Mouse (Mus musculus): ENCODE data around the gene Atp6v1g2.
A peak's percentile ranks its signal among the peaks of the same experiment; 100 is the strongest.

The Atp6v1g2 gene

GRCm38 (mm10) chr17:35239700-35240099, 6.2 kb downstream of the Atp6v1g2 start:
- DNase-seq, result no peak

DNA sequence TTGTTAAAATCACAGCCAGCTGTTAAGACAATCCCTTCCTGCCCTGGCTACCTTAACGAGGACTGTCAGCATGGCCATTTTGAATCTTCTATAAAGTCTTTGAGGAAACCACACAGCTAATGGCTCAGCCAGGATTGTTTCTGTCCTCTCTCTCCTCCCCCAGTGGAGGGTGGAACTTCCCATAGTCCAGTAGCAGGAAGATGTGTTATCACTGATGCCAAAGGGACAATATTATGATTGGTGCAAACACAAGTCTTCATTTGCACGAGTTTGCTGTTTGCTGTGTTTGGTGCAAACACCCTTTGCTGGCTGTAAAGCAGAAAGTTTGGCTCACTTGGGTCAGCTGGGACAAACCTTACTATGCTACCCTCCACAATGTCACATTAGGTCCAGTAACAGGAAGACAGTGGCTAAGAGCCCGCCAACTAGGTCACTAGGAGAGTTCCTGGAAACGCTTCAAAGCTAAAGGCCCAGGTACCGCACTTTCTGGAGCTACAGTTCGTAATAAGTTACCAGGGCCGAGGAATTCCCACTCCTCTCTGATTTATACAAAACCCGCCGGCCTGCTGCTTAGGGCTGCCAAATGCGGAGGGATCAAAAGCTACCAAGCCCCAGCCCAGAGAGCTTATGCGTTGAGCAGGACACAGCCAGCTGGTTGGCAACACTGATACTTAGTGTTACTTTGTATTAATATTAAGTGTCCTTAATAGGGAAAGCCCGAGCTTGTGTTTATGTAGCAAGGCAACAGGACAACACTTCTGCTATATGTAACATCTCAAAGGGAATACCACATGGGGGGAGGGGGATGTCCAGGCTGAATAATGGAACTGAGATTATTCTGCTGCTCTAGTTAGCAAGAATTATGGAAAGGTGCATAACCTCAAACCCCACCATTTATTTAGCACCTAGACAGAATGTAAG, 7.2 kb downstream of the Atp6v1g2 start:
- DNase-seq, result no peak

DNA sequence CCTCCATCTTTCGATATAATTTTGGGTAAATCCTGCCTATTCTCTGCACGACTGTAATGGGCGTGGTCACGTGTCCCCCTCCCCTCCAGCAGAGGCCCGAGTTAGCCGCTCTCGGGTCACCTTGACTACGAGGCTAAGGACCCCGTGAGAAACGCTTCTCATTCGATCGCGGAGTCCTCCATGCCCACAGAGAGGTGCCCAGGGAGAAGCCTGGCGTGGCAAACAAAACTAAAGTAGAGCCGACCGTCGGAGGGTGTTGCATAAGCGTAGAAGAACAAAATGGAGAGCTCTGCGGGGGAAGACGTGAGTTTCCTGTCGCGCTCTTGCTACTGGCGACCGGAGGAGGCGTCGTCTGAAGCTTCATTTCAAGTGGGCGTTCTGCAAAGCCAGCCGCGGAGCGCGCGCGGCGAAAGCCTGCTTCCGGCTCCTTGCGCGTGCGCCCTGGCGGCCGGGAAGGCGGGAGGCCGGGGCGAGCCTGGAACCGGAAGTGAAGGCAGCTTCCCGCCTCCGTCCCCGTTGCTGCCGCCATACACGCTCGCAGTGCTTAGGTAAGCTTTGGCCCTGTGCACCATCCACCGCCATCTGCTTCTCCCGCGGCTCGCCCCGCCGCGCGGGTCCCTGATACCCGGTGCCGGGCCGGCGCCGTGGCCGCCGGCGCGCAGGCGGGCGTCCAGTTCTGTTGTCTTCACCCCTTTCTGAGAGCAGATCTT, 8.0 kb downstream of the Atp6v1g2 start, which contains the start of gene Ddx39b:
Gene Ddx39b (plus strand): TSS at position 442 of the 710 bp plus-strand sequence.
- DNase-seq, result peak; percentile 96 to 98

GRCm38 (mm10) chr17:35242015-35242941, 8.8 kb downstream of the Atp6v1g2 start:
- peak; percentile 70 to 76 for DNase-seq

DNA sequence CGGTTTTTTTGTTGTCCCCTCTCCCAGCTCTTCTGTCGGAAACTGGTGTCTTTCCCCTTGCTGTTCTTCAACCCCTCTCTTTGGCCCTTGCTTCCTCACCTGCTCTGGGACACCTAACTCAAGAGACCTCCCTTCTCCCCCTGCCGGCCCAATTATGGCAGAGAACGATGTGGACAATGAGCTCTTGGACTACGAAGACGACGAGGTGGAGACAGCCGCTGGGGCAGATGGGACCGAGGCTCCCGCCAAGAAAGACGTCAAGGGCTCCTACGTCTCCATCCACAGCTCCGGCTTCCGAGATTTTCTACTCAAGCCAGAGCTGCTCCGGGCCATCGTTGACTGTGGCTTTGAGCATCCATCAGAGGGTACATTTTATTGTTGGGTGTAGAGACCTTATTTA, 9.6 kb downstream of the Atp6v1g2 start:
- peak; percentile 89 to 90 for DNase-seq

DNA sequence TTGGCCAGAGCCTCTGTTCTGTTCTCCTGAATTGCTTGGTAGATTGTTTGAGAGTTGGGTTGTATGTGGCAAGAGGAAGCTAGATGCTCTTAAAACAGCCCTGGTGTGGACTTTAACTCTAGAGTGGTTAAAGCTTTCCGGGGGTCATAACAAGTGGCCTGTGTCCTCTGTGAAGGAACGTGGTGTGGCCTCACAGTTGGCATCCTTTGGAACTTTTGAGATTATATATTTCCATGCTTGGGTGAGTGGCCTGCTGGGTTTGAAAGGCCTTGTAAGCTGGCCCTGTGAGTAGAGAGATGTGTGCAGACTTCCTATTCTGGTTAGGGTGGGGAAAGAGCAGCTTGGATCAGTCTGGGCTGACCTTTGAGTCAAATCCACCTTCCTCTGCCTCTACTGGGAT, 11.5 kb downstream of the Atp6v1g2 start:
- DNase-seq, result no peak

GRCm38 (mm10) chr17:35245731-35246623, 12.5 kb downstream of the Atp6v1g2 start:
- peak in 1 of 2 experiments; percentile 59 for DNase-seq

- no peak for DNase-seq
Measured at GRCm38 (mm10) chr17:35247144-35247543, 13.7 kb downstream of the Atp6v1g2 start.

DNA sequence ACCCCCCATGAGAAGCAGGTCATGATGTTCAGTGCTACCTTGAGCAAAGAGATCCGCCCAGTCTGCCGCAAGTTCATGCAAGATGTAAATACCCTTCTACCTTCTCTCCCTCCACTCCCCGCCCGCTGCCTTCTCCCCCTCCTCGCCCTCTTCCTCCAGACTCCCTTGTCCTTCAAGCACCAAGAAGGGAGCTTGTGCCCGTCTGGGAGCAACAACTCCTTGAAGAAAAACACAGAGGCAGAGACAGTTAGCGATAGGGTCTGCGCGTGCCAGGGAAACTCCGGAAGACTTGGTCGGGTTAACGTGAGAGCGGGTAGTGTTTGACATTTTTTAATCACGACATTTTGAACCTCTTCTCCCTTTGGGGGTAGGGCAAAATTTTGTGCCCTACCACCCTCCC, 15.5 kb downstream of the Atp6v1g2 start:
- DNase-seq, result peak in 1 of 2 experiments; percentile 12

GRCm38 (mm10) chr17:35249451-35250197, 16.2 kb downstream of the Atp6v1g2 start:
- peak in 1 of 2 experiments; percentile 29 for DNase-seq

GRCm38 (mm10) chr17:35250348-35251120, 17.1 kb downstream of the Atp6v1g2 start:
- DNase-seq, result peak in 1 of 2 experiments; percentile 13

DNA sequence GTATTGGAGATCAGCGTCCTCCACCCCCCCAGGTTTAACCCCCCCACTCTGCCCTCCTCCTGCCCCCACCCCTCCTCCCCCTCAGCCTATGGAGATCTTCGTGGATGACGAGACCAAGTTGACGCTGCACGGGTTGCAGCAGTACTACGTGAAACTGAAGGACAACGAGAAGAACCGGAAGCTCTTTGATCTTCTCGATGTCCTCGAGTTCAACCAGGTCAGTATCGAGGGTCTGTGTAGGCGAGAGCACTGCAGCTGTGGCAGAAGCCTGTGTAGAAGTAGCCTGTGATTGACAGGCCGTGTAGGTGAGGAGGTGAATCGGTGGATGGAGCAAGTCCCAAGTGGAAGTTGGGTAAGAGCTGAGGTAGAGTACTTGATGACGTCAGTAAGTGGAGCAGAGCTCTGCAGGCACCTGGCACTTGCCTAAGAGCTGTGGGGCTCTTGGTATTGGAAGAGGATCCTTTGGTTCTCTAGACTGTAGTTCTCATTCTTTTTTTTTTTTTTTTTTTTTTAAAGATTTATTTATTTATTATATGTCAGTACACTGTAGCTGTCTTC, 17.8 kb downstream of the Atp6v1g2 start:
- no peak for DNase-seq

DNA sequence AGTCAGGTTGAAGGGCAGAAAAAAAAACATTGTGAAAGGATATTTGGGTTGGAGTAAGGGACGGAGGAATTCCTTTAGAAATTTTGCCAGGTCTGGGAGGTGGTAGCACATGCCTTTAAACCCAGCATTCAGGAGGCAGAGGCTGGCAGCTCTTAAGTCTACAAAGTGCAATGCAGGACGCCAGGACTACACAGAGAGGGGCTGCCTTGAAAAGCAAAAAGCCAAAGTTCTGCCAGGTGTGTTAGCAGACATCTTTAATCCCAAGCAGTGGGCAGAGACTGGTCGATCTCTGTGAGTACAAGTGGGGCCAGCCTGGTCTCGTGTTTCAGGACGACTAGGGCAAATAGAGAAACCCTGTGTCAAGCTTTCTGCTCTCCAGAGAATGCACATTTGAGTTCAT, 18.5 kb downstream of the Atp6v1g2 start:
- no peak for DNase-seq

DNA sequence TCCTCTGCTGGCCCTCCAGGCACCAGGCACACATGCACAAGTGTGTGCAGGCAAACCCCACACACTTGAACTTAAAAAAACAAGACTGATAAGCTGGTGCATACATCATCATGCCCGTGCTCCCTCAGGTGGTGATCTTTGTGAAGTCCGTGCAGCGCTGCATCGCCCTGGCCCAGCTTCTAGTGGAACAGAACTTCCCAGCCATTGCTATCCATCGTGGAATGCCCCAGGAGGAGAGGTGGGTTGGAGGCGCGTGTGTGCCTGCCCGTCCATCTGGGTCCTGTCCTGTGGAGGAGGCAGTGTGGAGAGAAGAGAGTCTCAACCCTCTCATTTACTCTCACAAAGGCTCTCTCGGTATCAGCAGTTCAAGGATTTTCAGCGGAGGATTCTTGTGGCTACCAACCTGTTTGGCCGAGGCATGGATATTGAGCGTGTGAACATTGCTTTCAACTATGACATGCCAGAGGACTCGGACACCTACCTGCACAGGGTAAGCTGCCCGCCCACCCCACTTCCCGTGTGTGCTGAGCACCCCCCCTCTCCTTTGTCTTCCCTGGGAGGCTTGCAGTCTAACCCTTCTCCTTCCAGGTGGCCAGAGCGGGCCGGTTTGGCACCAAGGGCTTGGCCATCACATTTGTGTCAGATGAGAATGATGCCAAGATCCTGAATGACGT, 19.3 kb downstream of the Atp6v1g2 start:
- DNase-seq, result peak in 1 of 2 experiments; percentile 38

GRCm38 (mm10) chr17:35253293-35254093, 20.0 kb downstream of the Atp6v1g2 start:
- DNase-seq, result no peak

DNA sequence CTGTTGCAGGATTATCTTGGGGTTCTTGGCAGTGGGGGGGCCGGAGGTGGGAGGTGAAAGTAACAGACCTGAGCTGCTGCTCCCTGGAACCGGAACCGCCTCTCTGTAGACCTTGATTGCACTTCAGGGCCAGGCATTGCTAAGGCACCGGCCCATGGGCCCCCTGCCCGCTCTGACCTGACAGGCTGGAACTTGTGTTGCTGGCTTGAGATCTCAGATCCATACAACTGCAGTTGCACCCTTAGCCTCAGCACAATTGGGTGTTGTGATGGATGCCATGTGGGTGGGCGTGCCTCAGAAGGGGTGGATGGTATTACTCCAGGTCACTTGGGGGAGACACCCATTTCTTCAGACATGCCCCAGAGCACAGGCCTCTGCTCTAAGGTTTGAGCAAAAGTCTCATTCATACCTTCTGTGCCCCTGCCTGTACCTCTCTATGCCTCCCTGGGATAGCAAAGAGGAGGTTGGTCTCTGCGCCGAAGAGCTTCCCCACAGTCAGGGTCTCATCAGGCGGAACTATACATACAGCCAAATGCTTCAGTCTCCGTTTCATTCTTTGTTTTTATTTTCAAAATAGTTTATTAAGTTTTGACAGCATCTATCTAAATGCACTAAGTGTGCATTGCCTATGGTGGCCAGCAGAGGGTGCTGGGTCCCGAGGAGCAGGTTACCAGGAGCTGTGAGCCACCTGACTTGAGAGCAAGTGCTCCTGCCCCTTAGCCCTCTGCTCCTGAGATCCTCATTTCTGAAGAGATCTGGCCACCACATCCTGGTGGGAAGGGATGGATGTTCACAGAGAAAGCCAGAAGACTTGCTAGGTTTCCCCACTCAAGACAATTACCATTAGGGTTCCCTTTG, 21.0 kb downstream of the Atp6v1g2 start:
- peak; percentile 78 to 84 for DNase-seq

DNA sequence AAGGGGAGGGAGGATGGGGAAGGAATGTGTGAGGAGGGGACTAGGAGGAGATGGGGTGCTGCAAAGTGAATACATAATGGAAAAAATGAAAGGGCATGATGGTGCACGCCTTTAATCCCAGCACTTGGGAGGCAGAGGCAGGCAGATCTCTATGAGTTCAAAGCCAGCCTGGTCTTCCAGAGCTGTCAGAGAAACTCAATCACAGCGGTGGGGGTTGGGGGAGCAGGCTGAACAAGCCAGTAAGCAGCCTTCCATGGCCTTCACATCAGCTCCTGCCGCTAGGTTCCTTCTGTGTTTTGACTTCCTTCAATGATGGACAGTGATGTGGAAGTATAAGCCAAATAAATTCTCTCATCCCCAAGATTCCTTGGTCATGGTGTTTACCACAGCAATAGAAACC, 21.8 kb downstream of the Atp6v1g2 start:
- DNase-seq, result no peak

Measured in cerebellum, postnatal 10 days (tissue).